Mouse (Mus musculus) megakaryocyte progenitor cell, adult 5-6 weeks (primary cell): ENCODE results near the gene Rcbtb2. TPM values are rescaled to one million over a fixed set of nuclear protein-coding genes. Genes with fewer than 3 reads are reported as not detected.
"Not testable (repeated sequence)": the region's sequence is repeated elsewhere in the genome, so short reads cannot be mapped to it uniquely, and the experiment has no call there.

ENCODE experiments used
- ATAC-seq: replicated peaks from 2 replicates; pipeline ENCODE4 v1.8.0; 2016; ENCODE audit warnings: mild to moderate bottlenecking, moderate TSS enrichment, inconsistent platforms; ENCODE audit not compliant: poor library complexity
- total RNA-seq, 2 experiments: library from RNA; stranded (forward) in 1 of 2; stranded (reverse) in 1 of 2; fragments of 157-497, 149-512 nt in 1 of 2; fragments of 200-1000 nt in 1 of 2; gene quantifications; 2 replicates each; pipeline versions ENCODE4 v1.2.3 to v1.2.4; 2015 to 2017

The Rcbtb2 gene
- total RNA-seq, 2 experiments from 2014 or later: 25.6 to 51.8 TPM

- ATAC-seq: not testable (repeated sequence)
These were observed 7.9 kb upstream of the Rcbtb2 start for GRCm38 (mm10) chr14:73114952-73115351.

DNA sequence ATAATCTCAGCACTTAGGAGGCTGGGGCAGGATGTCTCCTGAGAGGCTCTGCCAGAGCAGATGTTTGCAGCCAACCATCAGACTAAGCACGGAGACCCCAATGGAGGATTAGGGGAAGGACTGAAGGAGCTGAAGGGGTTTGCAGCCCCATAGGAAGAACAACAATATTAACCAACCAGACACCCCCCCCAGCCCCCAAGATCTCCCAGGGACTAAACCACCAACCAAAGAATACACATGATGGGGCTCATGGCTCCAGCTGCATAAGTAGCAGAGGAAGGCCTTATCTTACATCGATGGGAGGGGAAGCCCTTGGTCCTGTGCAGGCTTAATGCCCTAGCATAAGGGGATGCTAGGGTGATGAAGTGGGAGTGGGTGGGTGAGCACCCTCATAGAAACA, 6.5 kb upstream of the Rcbtb2 start:
- ATAC-seq: no peak

- ATAC-seq: peak; percentile 83
These were observed 5.9 kb upstream of the Rcbtb2 start for GRCm38 (mm10) chr14:73116938-73117337.

GRCm38 (mm10) chr14:73117411-73118392, 5.1 kb upstream of the Rcbtb2 start:
- no peak for ATAC-seq

DNA sequence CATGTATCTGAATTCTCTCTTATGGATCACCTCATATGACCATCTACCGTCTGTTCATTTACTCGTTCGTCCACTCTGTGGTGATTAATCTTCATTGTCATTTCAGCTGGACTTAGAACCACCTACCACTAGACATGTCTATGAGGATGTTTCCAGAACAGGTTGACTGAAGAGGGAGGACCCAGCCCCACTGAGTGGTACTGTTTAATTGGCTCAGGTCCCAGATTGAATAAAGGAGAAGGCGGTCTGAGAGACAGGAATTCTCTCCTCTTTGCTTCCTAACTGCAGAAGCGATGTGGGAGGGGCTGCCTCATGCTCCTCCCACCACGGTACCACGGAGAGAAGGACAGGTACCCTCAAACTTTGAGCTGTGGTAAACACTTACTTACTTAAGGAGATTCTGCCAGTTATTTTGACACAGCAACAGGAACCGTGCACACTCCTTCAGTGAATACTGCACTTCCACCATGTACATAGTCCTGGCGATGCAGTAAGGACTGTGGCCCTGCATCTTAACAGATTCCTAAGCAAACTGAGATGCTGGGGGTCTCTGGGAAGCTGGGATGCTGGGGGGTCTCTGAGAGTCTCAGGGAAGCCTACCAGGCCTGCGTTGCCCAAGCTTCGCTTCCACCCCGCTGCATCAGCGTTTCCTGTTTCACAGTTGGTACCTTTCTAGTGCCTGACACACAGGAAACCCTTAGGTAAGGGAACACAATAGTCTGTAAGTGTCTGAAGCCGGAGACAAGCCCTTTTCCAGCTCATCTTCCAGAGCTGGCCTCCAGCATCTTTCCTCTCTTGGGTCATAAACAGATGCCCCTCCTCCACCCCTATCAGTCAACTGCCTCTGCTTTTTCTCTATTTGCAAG, 4.1 kb upstream of the Rcbtb2 start:
- ATAC-seq: no peak

DNA sequence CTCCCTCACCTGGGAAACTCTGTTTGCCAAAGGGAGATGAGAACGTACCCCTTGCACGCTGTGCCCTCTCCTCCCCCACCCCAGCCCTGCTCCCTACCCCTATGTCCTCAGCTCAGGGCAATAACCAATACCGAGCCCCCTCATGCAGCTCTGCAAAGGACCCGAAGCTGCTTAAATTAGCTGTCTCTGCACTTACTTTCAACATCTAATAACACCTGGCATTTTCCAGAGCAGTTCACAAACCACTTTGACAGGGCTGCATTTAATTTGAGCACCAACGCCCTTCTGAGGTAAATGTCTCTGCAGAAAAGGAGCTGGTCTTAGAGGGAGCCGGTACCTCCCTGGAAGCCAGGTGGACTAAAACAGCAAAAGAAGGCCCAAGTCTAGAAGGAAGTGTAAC, 3.4 kb upstream of the Rcbtb2 start:
- no peak for ATAC-seq

DNA sequence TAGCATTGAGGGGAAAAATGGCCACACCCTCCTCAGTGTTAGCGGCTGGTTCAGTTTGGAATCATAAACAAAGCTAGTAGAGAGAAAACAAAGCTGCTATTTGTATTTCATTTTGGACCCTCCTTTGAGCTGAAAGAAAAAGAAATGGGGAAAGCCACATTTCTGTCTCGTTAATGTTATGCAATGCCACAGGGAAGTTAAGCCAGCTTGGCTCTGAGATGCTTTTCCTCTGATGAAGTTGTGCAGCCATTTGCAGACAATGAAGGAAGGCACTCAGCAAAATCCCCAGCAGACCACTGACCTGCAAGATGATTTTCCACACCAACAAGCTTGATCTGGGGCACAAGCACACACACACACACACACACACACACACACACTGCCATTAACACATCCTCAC, 2.9 kb upstream of the Rcbtb2 start:
- no peak for ATAC-seq

GRCm38 (mm10) chr14:73122211-73122922, 470 bp upstream of the Rcbtb2 start:
- peak; percentile 51 for ATAC-seq

DNA sequence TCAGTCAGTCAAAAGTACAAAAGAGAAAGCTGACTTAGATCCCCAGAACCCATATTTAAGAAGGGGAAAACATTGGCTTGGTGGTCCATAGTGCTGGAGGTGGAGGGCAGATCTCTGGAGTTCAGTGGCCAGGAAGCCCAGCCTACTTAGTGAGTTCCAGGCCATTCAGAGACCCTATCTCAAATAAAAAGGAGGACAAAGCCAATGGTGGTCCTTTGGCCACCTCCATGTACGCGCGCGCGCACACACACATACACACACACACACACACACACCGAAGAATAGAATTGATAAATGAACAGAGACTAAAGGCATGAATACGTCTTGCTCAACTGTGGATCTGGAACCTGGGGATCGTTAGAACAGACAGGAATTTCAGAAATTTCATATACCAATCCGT, 544 bp downstream of the Rcbtb2 start:
- no peak for ATAC-seq

DNA sequence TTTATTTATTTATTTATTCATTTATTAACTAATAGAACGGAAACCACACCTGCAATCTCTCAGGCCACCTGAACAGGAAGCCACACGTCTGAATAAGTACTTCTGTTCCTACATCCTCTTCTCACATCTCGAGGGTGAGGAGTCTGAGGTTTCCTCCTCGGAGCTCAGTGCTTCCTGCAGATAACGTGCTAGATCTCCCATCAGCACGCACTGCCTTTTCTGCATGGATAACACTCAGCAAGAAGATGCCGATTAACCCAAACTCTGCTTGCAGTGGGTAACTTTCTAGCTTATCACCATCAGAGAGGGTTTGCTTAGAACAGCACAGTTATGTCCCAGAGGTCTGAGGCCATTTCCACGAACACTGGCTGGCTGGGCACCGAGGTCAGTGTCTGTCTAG, 949 bp downstream of the Rcbtb2 start:
- peak; percentile 74 for ATAC-seq

- ATAC-seq: no peak
These were observed 7.7 kb downstream of the Rcbtb2 start for GRCm38 (mm10) chr14:73130519-73130918.

- ATAC-seq: no peak
These were observed 9.1 kb downstream of the Rcbtb2 start for GRCm38 (mm10) chr14:73131856-73132410.

GRCm38 (mm10) chr14:73132731-73133130, 9.9 kb downstream of the Rcbtb2 start:
- ATAC-seq: no peak

- no peak for ATAC-seq
These were observed 14.4 kb downstream of the Rcbtb2 start for GRCm38 (mm10) chr14:73137234-73137633.

- ATAC-seq: no peak
These were observed 15.6 kb downstream of the Rcbtb2 start for GRCm38 (mm10) chr14:73138483-73138882.

GRCm38 (mm10) chr14:73139866-73140265, 17.0 kb downstream of the Rcbtb2 start:
- ATAC-seq: no peak

DNA sequence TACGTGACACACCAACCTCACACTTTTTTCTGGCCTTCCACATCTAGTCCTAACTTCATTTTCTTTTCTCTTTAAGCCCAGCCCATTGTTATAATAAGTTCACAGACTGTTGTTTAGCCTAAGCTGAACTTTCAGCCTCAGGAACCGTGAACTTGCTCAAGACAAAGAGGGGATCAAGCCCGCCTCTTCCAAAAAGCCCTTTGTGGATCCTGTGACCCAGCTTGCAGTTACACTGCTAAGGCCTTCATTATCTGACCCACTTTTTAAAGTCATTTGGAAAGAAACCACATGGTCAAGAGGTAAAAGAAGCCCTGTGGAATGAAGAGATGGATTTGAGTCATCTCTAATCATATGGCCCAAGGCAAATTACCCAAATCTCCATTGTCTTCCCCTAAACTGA, 19.0 kb downstream of the Rcbtb2 start:
- ATAC-seq: no peak

DNA sequence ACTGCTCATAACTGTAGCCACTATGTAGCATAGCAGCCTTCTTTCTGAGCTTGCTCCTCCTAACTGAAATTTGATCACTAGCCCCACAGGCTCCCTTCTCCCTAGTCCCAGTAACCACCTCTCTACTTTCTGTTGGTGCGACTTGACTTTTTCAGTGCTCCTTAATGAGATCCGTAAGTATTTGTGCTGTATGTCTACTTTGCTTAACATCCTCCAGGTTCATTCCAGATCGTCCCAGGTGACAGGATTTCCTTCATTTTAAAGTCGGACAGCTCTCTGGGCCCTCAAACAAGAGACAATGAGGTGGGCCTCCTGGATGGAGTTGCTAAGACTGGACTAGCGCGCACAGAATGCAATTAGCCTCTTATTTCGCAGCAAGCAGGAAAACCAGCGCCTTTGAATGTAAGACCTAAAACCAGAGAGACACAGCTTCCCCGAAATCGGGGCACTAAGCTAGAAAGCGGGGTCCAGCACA, 19.6 kb downstream of the Rcbtb2 start:
- peak; percentile 10; the same call in 1 of the 2 replicates for ATAC-seq

GRCm38 (mm10) chr14:73142896-73143709, 20.3 kb downstream of the Rcbtb2 start:
- ATAC-seq: peak; percentile 70
